Mouse (Mus musculus): Measurements from ENCODE around the gene Mia2.
"Not testable (repeated sequence)": the region's sequence is repeated elsewhere in the genome, so short reads cannot be mapped to it uniquely, and the experiment has no call there.

Mia2 gene

GRCm38 (mm10) chr12:59219325-59220225 lies 124.0 kb downstream of the Mia2 start, which contains the start of gene Fbxo33:
Gene Fbxo33, minus strand, starts transcription at chr12:59219725.
- peak; percentile 100 for DNase-seq (ENCODE audit: extremely low spot score, low spot score)

- DNase-seq (ENCODE audit: extremely low spot score, low spot score) = no peak
Observed at GRCm38 (mm10) chr12:59228401-59228800, 132.8 kb downstream of the Mia2 start.

- no peak for DNase-seq (ENCODE audit: extremely low spot score, low spot score)
Observed at GRCm38 (mm10) chr12:59238434-59238833, 142.8 kb downstream of the Mia2 start.

- DNase-seq (ENCODE audit: extremely low spot score, low spot score) = not testable (repeated sequence)
Observed at GRCm38 (mm10) chr12:59241031-59241430, 145.4 kb downstream of the Mia2 start.
